Mouse (Mus musculus) liver, adult 2 months (tissue): ENCODE measurements around the gene Dapk2. TPM values are rescaled to one million over a fixed set of nuclear protein-coding genes. Genes with fewer than 3 reads are reported as not detected.

Experiments used
- DNase-seq: peaks from one replicate; pipeline ENCODE4 v3.0.0-alpha.2; 2011; ENCODE audit warnings: low read depth, low spot score; ENCODE audit errors: extremely low read depth
- H3K27ac ChIP-seq: fragments of 200-500 bp; replicated peaks from 2 replicates; pipeline ENCODE4 v1.5.1; 2012; ENCODE audit warnings: low read depth, mild to moderate bottlenecking, control low read depth, inconsistent platforms, low read length; ENCODE audit not compliant: insufficient read depth
- H3K27me3 ChIP-seq: fragments of 200-500 bp; 2 replicates; pipeline ENCODE4 v1.6.1; 2012; ENCODE audit warnings: mild to moderate bottlenecking, moderate library complexity, low read length, inconsistent platforms; ENCODE audit not compliant: control insufficient read depth, insufficient read depth
- H3K36me3 ChIP-seq: fragments of 200-500 bp; 2 replicates; pipeline ENCODE4 v1.6.1; 2012; ENCODE audit warnings: low read length, inconsistent platforms; ENCODE audit not compliant: control insufficient read depth, insufficient read depth
- H3K4me1 ChIP-seq: fragments of 200-500 bp; 2 replicates; pipeline ENCODE4 v1.6.1; 2011; ENCODE audit warnings: low read length; ENCODE audit not compliant: control insufficient read depth, insufficient read depth
- H3K4me3 ChIP-seq: fragments of 200-500 bp; 2 replicates; pipeline ENCODE4 v1.5.1; 2011; ENCODE audit warnings: low read depth, mild to moderate bottlenecking, control low read depth, low read length, moderate library complexity; ENCODE audit not compliant: insufficient read depth
- H3K79me2 ChIP-seq: fragments of 200-500 bp; 2 replicates; pipeline ENCODE4 v1.6.1; 2012; ENCODE audit warnings: inconsistent platforms, mild to moderate bottlenecking, low read length, moderate library complexity; ENCODE audit not compliant: control insufficient read depth, insufficient read depth
- H3K9ac ChIP-seq: fragments of 200-500 bp; 2 replicates; pipeline ENCODE4 v1.6.1; 2012; ENCODE audit warnings: low read depth, mild to moderate bottlenecking, control low read depth, inconsistent platforms, low read length
- CTCF ChIP-seq: fragments of 200-500 bp; IDR thresholded peaks from 2 replicates; pipeline ENCODE4 v1.5.1; 2011; ENCODE audit warnings: low read depth, low read length, control low read depth
- POLR2A ChIP-seq: fragments of 200-500 bp; IDR thresholded peaks from 2 replicates; pipeline ENCODE4 v1.6.1; 2011; ENCODE audit warnings: low read length, control low read depth; ENCODE audit not compliant: insufficient read depth; ENCODE audit errors: extremely low read depth
- WGBS: fragments of 180-500 bp; shearing (Covaris S2); methylation state at CpG from one replicate; pipeline ENCODE4 v1.1.7; 2018; 5-methylcytosine and 5-hydroxymethylcytosine counted together
- polyA plus RNA-seq: library from polyadenylated mRNA; depleted of rRNA; stranded (reverse); fragments of >200 nt; gene quantifications from 2 replicates; pipeline ENCODE4 v1.2.3, GENCODE M21; 2012
- total RNA-seq: library from RNA; depleted of rRNA; stranded (reverse); fragments of >200 nt; gene quantifications from 2 replicates; pipeline ENCODE4 v1.2.3, GENCODE M21; 2014

The Dapk2 gene
- total and polyA plus RNA-seq, 2 experiments: 6.2 to 9.6 TPM

GRCm38 (mm10) chr9:66213386-66214032, 55.5 kb downstream of the Dapk2 start:
- Histone ChIP-seq H3K79me2 (peaks cover 8% of the 10 kb centered on the region; the same call in 1 of the 2 replicates), H3K36me3 (no peaks in the 10 kb centered on the region), H3K27ac (peak overlapping the region; percentile 23), H3K9ac (no peak overlapping the region), H3K4me1 (peaks cover 19% of the 10 kb centered on the region), H3K27me3 (no peaks in the 10 kb centered on the region), H3K4me3 (no peak overlapping the region)
- 13% methylated on average over 5 of the region's 5 CpGs for WGBS
- TF ChIP-seq POLR2A: no peak
- no peak for TF ChIP-seq CTCF
- peak; percentile 85 for DNase-seq

GRCm38 (mm10) chr9:66215551-66215950, 57.5 kb downstream of the Dapk2 start:
- Histone ChIP-seq H3K9ac (no peak overlapping the region), H3K4me1 (peaks cover 18% of the 10 kb centered on the region), H3K36me3 (no peaks in the 10 kb centered on the region), H3K4me3 (no peak overlapping the region), H3K27ac (no peak overlapping the region), H3K79me2 (peaks cover 15% of the 10 kb centered on the region; the same call in 1 of the 2 replicates), H3K27me3 (no peaks in the 10 kb centered on the region)
- TF ChIP-seq POLR2A (no peak), CTCF (no peak)
- DNase-seq: no peak

- H3K4me3 ChIP-seq: no peak overlapping the region
- H3K79me2 ChIP-seq: peaks cover 17% of the 10 kb centered on the region; the same call in 1 of the 2 replicates
- WGBS: 83% methylated on average over 4 of the region's 4 CpGs
- peaks cover 9% of the 10 kb centered on the region; the same call in 1 of the 2 replicates for H3K36me3 ChIP-seq
- no peak for TF ChIP-seq CTCF
- TF ChIP-seq POLR2A: no peak
- no peaks in the 10 kb centered on the region for H3K27me3 ChIP-seq
- peaks cover 6% of the 10 kb centered on the region for H3K4me1 ChIP-seq
- DNase-seq: no peak
- no peak overlapping the region for H3K9ac ChIP-seq
- no peak overlapping the region for H3K27ac ChIP-seq
Measured at GRCm38 (mm10) chr9:66217970-66218369, 59.9 kb downstream of the Dapk2 start.

GRCm38 (mm10) chr9:66218917-66219725, 61.1 kb downstream of the Dapk2 start:
- H3K36me3 ChIP-seq: peaks cover 9% of the 10 kb centered on the region; the same call in 1 of the 2 replicates
- no peak overlapping the region for H3K9ac ChIP-seq
- no peak for DNase-seq
- H3K27ac ChIP-seq: no peak overlapping the region
- WGBS: 82% methylated on average over 10 of the region's 10 CpGs
- TF ChIP-seq CTCF (no peak), POLR2A (no peak)
- H3K27me3 ChIP-seq: no peaks in the 10 kb centered on the region
- H3K4me1 ChIP-seq: no peaks in the 10 kb centered on the region
- no peak overlapping the region for H3K4me3 ChIP-seq
- peaks cover 17% of the 10 kb centered on the region; the same call in 1 of the 2 replicates for H3K79me2 ChIP-seq

GRCm38 (mm10) chr9:66223872-66224271, 65.8 kb downstream of the Dapk2 start:
- no peak overlapping the region for H3K27ac ChIP-seq
- no peaks in the 10 kb centered on the region for H3K27me3 ChIP-seq
- no peak for DNase-seq
- peaks cover 10% of the 10 kb centered on the region; the same call in 1 of the 2 replicates for H3K79me2 ChIP-seq
- H3K36me3 ChIP-seq: peaks cover 9% of the 10 kb centered on the region; the same call in 1 of the 2 replicates
- no peak overlapping the region for H3K4me3 ChIP-seq
- H3K9ac ChIP-seq: no peak overlapping the region
- 92% methylated on average over 2 of the region's 2 CpGs for WGBS
- no peaks in the 10 kb centered on the region for H3K4me1 ChIP-seq
- TF ChIP-seq POLR2A (no peak), CTCF (no peak)
